Mouse (Mus musculus) small intestine, adult 2 months (tissue): Measurements from ENCODE around the gene 2310011J03Rik.

Source experiments
- CTCF ChIP-seq: fragments of 200-500 bp; IDR thresholded peaks from 2 replicates; pipeline ENCODE4 v1.5.1; 2012; ENCODE audit warnings: low read depth, mild to moderate bottlenecking, control low read depth, inconsistent platforms, low read length, moderate library complexity, mixed read lengths; ENCODE audit not compliant: insufficient replicate concordance, insufficient read length; ENCODE audit errors: extremely low read depth
- POLR2A ChIP-seq: fragments of 200-500 bp; IDR thresholded peaks from 2 replicates; pipeline ENCODE4 v1.6.1; 2012; ENCODE audit warnings: low read depth, mild to moderate bottlenecking, control low read depth, inconsistent platforms, low read length, moderate library complexity

GRCm38 (mm10) chr10:80288097-80288496 is 32.2 kb downstream of the 2310011J03Rik start:
- TF ChIP-seq CTCF (no peak), POLR2A (no peak)
